Mouse (Mus musculus) liver, embryonic 14.5 days (tissue): ENCODE measurements around the gene Fbrsl1. TPM values are rescaled to one million over a fixed set of nuclear protein-coding genes. Genes with fewer than 3 reads are reported as not detected.
"Not testable (repeated sequence)": the region's sequence is repeated elsewhere in the genome, so short reads cannot be mapped to it uniquely, and the experiment has no call there.

Experiments used
- ATAC-seq: fragments of 200-750 bp; cut with Nextera tagmentation; 2 replicates; pipeline ENCODE4 v1.8.0; 2017; ENCODE audit warnings: moderate number of reproducible peaks, mild to moderate bottlenecking, moderate library complexity; ENCODE audit not compliant: insufficient read depth
- DNase-seq, 3 experiments: peaks; one replicate each; pipeline ENCODE4 v3.0.0-alpha.2; 2012 to 2013; ENCODE audit warnings: low read depth in 3 of 3, low spot score in 3 of 3
- H3K27ac ChIP-seq: fragments of 300-500 bp; sonication (generic); 2 replicates; pipeline ENCODE4 v1.5.1; 2014; ENCODE audit warnings: moderate library complexity, mild to moderate bottlenecking, control low read depth, inconsistent platforms
- H3K27me3 ChIP-seq: fragments of 300-500 bp; sonication (generic); 2 replicates; pipeline ENCODE4 v1.6.1; 2014; ENCODE audit warnings: mild to moderate bottlenecking, low read length, moderate library complexity; ENCODE audit not compliant: control insufficient read depth, insufficient read depth
- H3K36me3 ChIP-seq: fragments of 300-500 bp; sonication (generic); replicated peaks from 2 replicates; pipeline ENCODE4 v1.6.1; 2014; ENCODE audit warnings: low read depth; ENCODE audit not compliant: control insufficient read depth, insufficient read depth
- H3K4me1 ChIP-seq, 2 experiments: fragments of 200-500 bp in 1 of 2; fragments of 300-500 bp in 1 of 2; sonication (generic) in 1 of 2; replicated peaks; 2 replicates each; pipeline ENCODE4 v1.6.1; 2012 to 2014; ENCODE audit warnings: antibody characterized with exemption in 1 of 2, inconsistent platforms in 1 of 2, low read length in 1 of 2; ENCODE audit not compliant: control insufficient read depth in 2 of 2, insufficient read depth in 2 of 2
- H3K4me2 ChIP-seq: fragments of 300-500 bp; sonication (generic); 2 replicates; pipeline ENCODE4 v1.6.1; 2014; ENCODE audit warnings: low read depth, mild to moderate bottlenecking, control low read depth, moderate library complexity
- H3K4me3 ChIP-seq, 2 experiments: fragments of 200-500 bp in 1 of 2; fragments of 300-500 bp in 1 of 2; sonication (generic) in 1 of 2; 2 replicates each; pipeline ENCODE4 v1.5.1; 2012 to 2014; ENCODE audit warnings: low read depth in 2 of 2, low read length in 2 of 2, mild to moderate bottlenecking in 2 of 2, control low read depth in 1 of 2, inconsistent platforms in 1 of 2, moderate library complexity in 1 of 2; ENCODE audit not compliant: insufficient read depth in 1 of 2
- H3K9ac ChIP-seq: fragments of 300-500 bp; sonication (generic); replicated peaks from 2 replicates; pipeline ENCODE4 v1.6.1; 2014; ENCODE audit warnings: mild to moderate bottlenecking, control low read depth, moderate library complexity
- H3K9me3 ChIP-seq: fragments of 300-500 bp; sonication (generic); 2 replicates; pipeline ENCODE4 v1.6.1; 2016; ENCODE audit warnings: low read length, mixed read lengths; ENCODE audit not compliant: control insufficient read depth
- CTCF ChIP-seq: IDR thresholded peaks from 2 replicates; pipeline ENCODE4 v1.5.1; 2016; ENCODE audit warnings: antibody characterized with exemption, low read depth, control low read depth
- EP300 ChIP-seq: IDR thresholded peaks from 2 replicates; pipeline ENCODE4 v1.6.1; 2016; ENCODE audit warnings: antibody characterized with exemption, low read depth
- WGBS: fragments of 180-500 bp; shearing (Covaris S2); extraction: QIAGEN DNeasy Blood & Tissue Kit; methylation state at CpG from one replicate; pipeline ENCODE4 v1.1.7; 2014; ENCODE audit not compliant: insufficient replicate concordance; 5-methylcytosine and 5-hydroxymethylcytosine counted together
- polyA plus RNA-seq, 2 experiments: library from polyadenylated mRNA; depleted of rRNA in 1 of 2; stranded (reverse) in 1 of 2; unstranded in 1 of 2; fragments of >200 nt; fragmentation: Nextera tagmentation in 1 of 2; extraction: Ambion mirVana in 1 of 2; gene quantifications; 2 replicates each; pipeline versions ENCODE4 v1.2.1 to v1.2.3; 2012 to 2014

Gene Fbrsl1
- polyA plus RNA-seq, 2 experiments, result 4.3 to 9.5 TPM

DNA sequence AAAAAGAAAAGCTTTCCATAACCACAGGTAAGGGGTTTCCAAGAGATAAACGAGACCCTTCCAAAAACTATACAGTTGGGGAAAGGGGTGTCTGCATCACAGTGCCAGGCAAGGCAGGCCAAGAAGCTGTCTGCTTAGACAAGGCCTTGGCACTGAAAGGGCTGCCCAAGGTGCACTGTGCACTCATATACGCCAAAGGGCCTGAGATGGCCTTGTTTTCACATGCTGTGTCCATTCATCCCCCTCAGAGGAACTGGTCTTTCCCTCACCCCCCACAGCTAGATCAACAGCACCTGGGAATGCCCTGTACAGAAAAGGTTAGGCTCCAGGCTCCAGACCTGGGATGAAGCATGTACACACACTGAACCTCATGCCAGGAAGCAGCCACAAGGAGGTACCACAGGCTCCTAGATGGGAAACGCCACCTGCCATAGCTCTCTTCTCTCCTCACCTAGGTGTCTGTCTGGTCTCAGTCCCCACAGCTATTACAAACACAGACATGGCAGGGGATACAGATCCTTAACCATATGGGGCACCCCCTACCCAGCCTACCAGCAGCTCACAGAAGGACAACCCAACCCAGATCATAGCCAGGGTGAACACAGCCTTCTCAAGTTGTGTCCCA is 5.2 kb downstream of the Fbrsl1 start:
- H3K27me3 ChIP-seq, result no peaks in the 10 kb centered on the region
- WGBS, result 73% methylated on average over 3 of the region's 3 CpGs

GRCm38 (mm10) chr5:110439565-110440310 is 8.6 kb downstream of the Fbrsl1 start:
- Histone ChIP-seq H3K9ac (no peak overlapping the region), H3K4me2 (no peak overlapping the region), H3K4me3 (no peak overlapping the region), H3K27me3 (no peaks in the 10 kb centered on the region), H3K9me3 (no peaks in the 10 kb centered on the region), H3K36me3 (no peaks in the 10 kb centered on the region), H3K27ac (no peak overlapping the region), H3K4me1 (peaks cover 0 to 2% of the 10 kb centered on the region in 2 experiments; a peak in 2 of 4 replicates)
- TF ChIP-seq CTCF (no peak), EP300 (no peak)
- no peak for ATAC-seq
- 76% methylated on average over 3 of the region's 3 CpGs for WGBS
- DNase-seq, result no peak

More for the DNA sequence above, 5.2 kb downstream of the Fbrsl1 start:
- Histone ChIP-seq H3K4me2 (no peak overlapping the region), H3K9me3 (no peaks in the 10 kb centered on the region), H3K27ac (no peak overlapping the region), H3K4me3 (no peak overlapping the region), H3K9ac (no peak overlapping the region), H3K36me3 (no peaks in the 10 kb centered on the region), H3K4me1 (peaks cover 11 to 15% of the 10 kb centered on the region in 2 experiments)
- TF ChIP-seq EP300, result no peak
- TF ChIP-seq CTCF, result no peak
- ATAC-seq (no peak), DNase-seq (no peak)

DNA sequence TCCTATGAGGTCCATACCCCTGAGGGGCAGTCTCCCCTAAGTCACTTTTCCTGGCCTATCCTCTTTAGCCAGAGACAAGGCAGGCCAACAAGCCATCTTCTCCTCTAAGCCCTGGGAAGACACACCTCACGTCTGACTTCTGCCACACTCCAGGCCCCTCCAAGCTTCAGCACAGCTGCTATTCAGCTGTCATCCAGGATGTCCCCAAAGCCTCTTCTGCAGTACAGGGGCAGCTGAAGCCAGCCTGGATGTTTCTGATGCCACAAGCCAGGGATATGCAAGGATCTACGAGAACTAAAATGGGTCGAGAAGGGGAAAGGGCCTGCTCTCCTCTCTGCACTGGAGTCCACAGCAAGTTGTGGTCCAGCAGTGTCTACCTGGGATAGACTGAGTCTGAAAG is 9.7 kb downstream of the Fbrsl1 start:
- 70% methylated on average over 3 of the region's 3 CpGs for WGBS
- no peak overlapping the region for H3K4me2 ChIP-seq
- no peak overlapping the region for H3K4me3 ChIP-seq
- no peaks in the 10 kb centered on the region for H3K9me3 ChIP-seq
- no peak for TF ChIP-seq CTCF
- no peak for TF ChIP-seq EP300
- H3K36me3 ChIP-seq, result no peaks in the 10 kb centered on the region
- no peak overlapping the region for H3K9ac ChIP-seq
- ATAC-seq, result no peak
- no peak overlapping the region for H3K27ac ChIP-seq
- peaks cover 0 to 2% of the 10 kb centered on the region in 2 experiments; a peak in 2 of 4 replicates for H3K4me1 ChIP-seq
- no peak for DNase-seq
- no peaks in the 10 kb centered on the region for H3K27me3 ChIP-seq

GRCm38 (mm10) chr5:110437632-110438261 is 10.6 kb downstream of the Fbrsl1 start:
- no peak overlapping the region for H3K4me3 ChIP-seq
- no peak overlapping the region for H3K27ac ChIP-seq
- H3K36me3 ChIP-seq, result no peaks in the 10 kb centered on the region
- DNase-seq (no peak), ATAC-seq (no peak)
- H3K27me3 ChIP-seq, result no peaks in the 10 kb centered on the region
- no peak overlapping the region for H3K4me2 ChIP-seq
- TF ChIP-seq EP300 (no peak), CTCF (no peak)
- H3K9me3 ChIP-seq, result no peaks in the 10 kb centered on the region
- H3K9ac ChIP-seq, result no peak overlapping the region
- H3K4me1 ChIP-seq, result peaks cover 0 to 2% of the 10 kb centered on the region in 2 experiments; a peak in 2 of 4 replicates
- 68% methylated on average over 6 of the region's 6 CpGs for WGBS

- not testable (repeated sequence) for H3K27ac ChIP-seq, H3K9ac ChIP-seq, H3K27me3 ChIP-seq, H3K4me1 ChIP-seq, ATAC-seq, DNase-seq, H3K9me3 ChIP-seq, H3K36me3 ChIP-seq, H3K4me2 ChIP-seq, H3K4me3 ChIP-seq
- 59% methylated on average over 5 of the region's 5 CpGs for WGBS
Measured at GRCm38 (mm10) chr5:110436166-110436565, 12.1 kb downstream of the Fbrsl1 start.
